Mouse (Mus musculus) midbrain, embryonic 12.5 days (tissue): ENCODE measurements at regions not wholly inside any gene's neighbourhood (a gene's known extent, or its start where the extent isn't known, plus 50 kb on each side); places are given as distances from the start of the nearest gene placed in this dataset.

Experiments
- ATAC-seq: fragments of 200-750 bp; cut with Nextera tagmentation; 2 replicates; pipeline ENCODE4 v1.8.0; 2017; ENCODE audit warnings: low read depth, moderate TSS enrichment, moderate library complexity; ENCODE audit not compliant: low FRiP score
- H3K27ac ChIP-seq: fragments of 300-500 bp; sonication (generic); replicated peaks from 2 replicates; pipeline ENCODE4 v1.5.1; 2016; ENCODE audit warnings: mild to moderate bottlenecking
- H3K27me3 ChIP-seq: fragments of 300-500 bp; sonication (generic); 2 replicates; pipeline ENCODE4 v1.6.1; 2016; ENCODE audit warnings: mild to moderate bottlenecking
- H3K36me3 ChIP-seq: fragments of 300-500 bp; sonication (generic); 2 replicates; pipeline ENCODE4 v1.6.1; 2016
- H3K4me1 ChIP-seq: fragments of 300-500 bp; sonication (generic); 2 replicates; pipeline ENCODE4 v1.6.1; 2016
- H3K4me2 ChIP-seq: fragments of 300-500 bp; sonication (generic); replicated peaks from 2 replicates; pipeline ENCODE4 v1.6.1; 2016; ENCODE audit warnings: mild to moderate bottlenecking, moderate library complexity
- H3K4me3 ChIP-seq: fragments of 300-500 bp; sonication (generic); 2 replicates; pipeline ENCODE4 v1.5.1; 2016; ENCODE audit warnings: mild to moderate bottlenecking
- H3K9ac ChIP-seq: fragments of 300-500 bp; sonication (generic); replicated peaks from 2 replicates; pipeline ENCODE4 v1.6.1; 2016; ENCODE audit warnings: mild to moderate bottlenecking, moderate library complexity
- H3K9me3 ChIP-seq: fragments of 300-500 bp; sonication (generic); 2 replicates; pipeline ENCODE4 v1.6.1; 2016; ENCODE audit warnings: mild to moderate bottlenecking
- WGBS: fragments of 180-500 bp; shearing (Covaris S2); methylation state at CpG from one replicate; pipeline ENCODE4 v1.1.7; 2016; 5-methylcytosine and 5-hydroxymethylcytosine counted together

DNA sequence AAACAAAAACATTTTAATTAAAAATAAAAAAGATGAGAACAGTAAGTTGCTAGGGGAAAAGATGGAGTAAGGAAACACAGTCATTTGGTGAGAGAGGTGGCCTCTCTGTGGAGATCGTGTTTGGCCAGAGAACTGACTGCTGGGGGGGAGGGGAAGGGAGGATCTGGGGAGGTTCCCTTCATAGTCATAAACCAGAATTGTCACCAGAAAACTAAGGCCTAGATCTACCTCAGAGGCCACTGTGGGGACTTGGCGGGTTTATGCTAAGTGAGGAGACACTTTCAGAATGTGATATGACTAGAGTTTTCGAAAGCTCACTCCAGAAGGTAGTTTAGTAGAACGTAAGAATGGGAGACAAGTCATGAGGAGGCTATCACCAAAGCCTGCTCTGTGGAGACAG lies 339.4 kb upstream of the Rnaseh2b start:
- WGBS: 96% methylated on average over 4 of the region's 4 CpGs
- H3K4me3 ChIP-seq: no peak overlapping the region
- no peak for ATAC-seq
- no peaks in the 10 kb centered on the region for H3K27me3 ChIP-seq
- H3K36me3 ChIP-seq: no peaks in the 10 kb centered on the region
- no peak overlapping the region for H3K4me2 ChIP-seq
- H3K9me3 ChIP-seq: no peaks in the 10 kb centered on the region
- no peak overlapping the region for H3K9ac ChIP-seq
- H3K27ac ChIP-seq: no peak overlapping the region
- H3K4me1 ChIP-seq: peaks cover 9% of the 10 kb centered on the region

GRCm38 (mm10) chr14:61955416-61955815 lies 337.0 kb upstream of the Rnaseh2b start:
- Histone ChIP-seq H3K4me3 (no peak overlapping the region), H3K4me1 (no peaks in the 10 kb centered on the region), H3K36me3 (no peaks in the 10 kb centered on the region), H3K27me3 (no peaks in the 10 kb centered on the region), H3K4me2 (no peak overlapping the region), H3K9me3 (no peaks in the 10 kb centered on the region), H3K27ac (no peak overlapping the region), H3K9ac (no peak overlapping the region)
- no peak for ATAC-seq

GRCm38 (mm10) chr14:61960243-61960957 lies 332.0 kb upstream of the Rnaseh2b start:
- no peak overlapping the region for H3K4me2 ChIP-seq
- 74% methylated on average over 4 of the region's 4 CpGs for WGBS

GRCm38 (mm10) chr14:61968467-61968866 lies 323.9 kb upstream of the Rnaseh2b start:
- ATAC-seq: no peak
- Histone ChIP-seq H3K9ac (no peak overlapping the region), H3K4me3 (no peak overlapping the region)

More at GRCm38 (mm10) chr14:61960243-61960957, 332.0 kb upstream of the Rnaseh2b start:
- H3K36me3 ChIP-seq: no peaks in the 10 kb centered on the region
- H3K27ac ChIP-seq: no peak overlapping the region
- H3K9ac ChIP-seq: no peak overlapping the region
- no peak overlapping the region for H3K4me3 ChIP-seq
- no peaks in the 10 kb centered on the region for H3K4me1 ChIP-seq
- no peaks in the 10 kb centered on the region for H3K27me3 ChIP-seq
- no peaks in the 10 kb centered on the region for H3K9me3 ChIP-seq
- ATAC-seq: no peak

GRCm38 (mm10) chr14:61968957-61969535 lies 323.3 kb upstream of the Rnaseh2b start:
- no peak overlapping the region for H3K9ac ChIP-seq
- no peak overlapping the region for H3K4me3 ChIP-seq
- no peaks in the 10 kb centered on the region; the same call in 1 of the 2 replicates for H3K27me3 ChIP-seq
- H3K36me3 ChIP-seq: no peaks in the 10 kb centered on the region
- 83% methylated on average over 5 of the region's 5 CpGs for WGBS
- no peaks in the 10 kb centered on the region for H3K9me3 ChIP-seq
- no peak for ATAC-seq
- H3K4me2 ChIP-seq: no peak overlapping the region
- H3K27ac ChIP-seq: no peak overlapping the region
- no peaks in the 10 kb centered on the region for H3K4me1 ChIP-seq

More at GRCm38 (mm10) chr14:61968467-61968866, 323.9 kb upstream of the Rnaseh2b start:
- H3K9me3 ChIP-seq: no peaks in the 10 kb centered on the region
- H3K36me3 ChIP-seq: no peaks in the 10 kb centered on the region
- 96% methylated on average over 1 of the region's 1 CpGs for WGBS
- no peaks in the 10 kb centered on the region for H3K27me3 ChIP-seq
- no peak overlapping the region for H3K27ac ChIP-seq
- H3K4me2 ChIP-seq: no peak overlapping the region
- H3K4me1 ChIP-seq: no peaks in the 10 kb centered on the region

- no peak overlapping the region for H3K4me2 ChIP-seq
- H3K27me3 ChIP-seq: no peaks in the 10 kb centered on the region; the same call in 1 of the 2 replicates
- H3K4me3 ChIP-seq: no peak overlapping the region
- no peaks in the 10 kb centered on the region for H3K9me3 ChIP-seq
- H3K36me3 ChIP-seq: no peaks in the 10 kb centered on the region
- 93% methylated on average over 3 of the region's 3 CpGs for WGBS
- H3K4me1 ChIP-seq: no peaks in the 10 kb centered on the region
- no peak for ATAC-seq
- no peak overlapping the region for H3K27ac ChIP-seq
- no peak overlapping the region for H3K9ac ChIP-seq
Observed at GRCm38 (mm10) chr14:61970591-61970990, 321.8 kb upstream of the Rnaseh2b start.

DNA sequence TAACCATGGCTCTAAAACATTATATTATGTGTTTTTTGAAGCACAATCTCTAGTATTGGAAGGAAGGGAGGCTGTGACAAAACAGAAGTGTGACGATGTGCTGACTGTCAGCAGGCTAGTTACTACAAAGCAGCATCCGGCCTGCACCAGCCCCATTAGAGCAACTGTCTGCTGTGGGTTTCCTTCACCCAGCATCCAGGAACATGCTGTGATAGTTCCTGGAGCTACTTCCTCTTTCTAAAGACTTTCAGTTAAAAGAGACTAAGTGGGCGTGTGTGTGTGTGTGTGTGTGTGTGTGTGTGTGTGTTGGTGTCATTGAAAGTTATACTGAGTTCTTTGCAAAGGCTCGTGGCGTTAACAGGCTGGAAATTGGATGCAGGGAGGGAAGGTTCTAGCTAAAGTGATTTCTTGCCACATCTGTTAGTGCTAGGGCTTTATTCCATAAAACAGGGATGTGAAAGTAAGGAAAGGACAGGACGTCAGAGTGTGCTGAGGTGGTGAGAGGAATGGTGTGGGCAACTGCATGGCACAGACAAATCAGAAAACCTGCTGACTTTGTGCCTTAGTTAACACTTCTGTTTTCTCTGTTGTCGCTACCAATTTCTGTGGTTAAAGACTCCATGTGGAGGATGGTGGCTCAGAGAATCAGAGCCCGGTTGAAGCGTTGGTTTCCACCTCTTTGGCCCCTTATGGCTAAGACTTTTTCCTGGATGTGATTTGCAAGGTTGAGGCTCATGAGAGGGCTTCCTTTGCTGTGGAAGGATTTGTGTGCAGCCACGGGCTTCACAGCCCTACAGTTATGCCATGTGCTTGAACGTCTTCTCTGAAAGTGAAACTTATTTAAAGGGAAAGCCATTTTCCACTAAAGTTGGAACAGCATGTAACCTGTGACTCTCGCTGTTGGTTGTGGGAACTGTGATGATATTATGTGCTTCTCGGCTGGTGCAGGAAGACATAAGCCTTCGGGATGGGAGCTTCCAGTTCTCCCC lies 321.0 kb upstream of the Rnaseh2b start:
- H3K9me3 ChIP-seq: no peaks in the 10 kb centered on the region
- no peak overlapping the region for H3K27ac ChIP-seq
- no peaks in the 10 kb centered on the region; the same call in 1 of the 2 replicates for H3K27me3 ChIP-seq
- no peak overlapping the region for H3K9ac ChIP-seq
- 87% methylated on average over 14 of the region's 14 CpGs for WGBS
- no peaks in the 10 kb centered on the region for H3K4me1 ChIP-seq
- no peak overlapping the region for H3K4me3 ChIP-seq
- ATAC-seq: no peak
- H3K36me3 ChIP-seq: no peaks in the 10 kb centered on the region
- no peak overlapping the region for H3K4me2 ChIP-seq

GRCm38 (mm10) chr14:61975301-61975732 lies 317.1 kb upstream of the Rnaseh2b start:
- Histone ChIP-seq H3K4me2 (no peak overlapping the region), H3K27ac (no peak overlapping the region), H3K36me3 (no peaks in the 10 kb centered on the region), H3K9me3 (no peaks in the 10 kb centered on the region), H3K4me1 (no peaks in the 10 kb centered on the region), H3K9ac (no peak overlapping the region), H3K27me3 (no peaks in the 10 kb centered on the region; the same call in 1 of the 2 replicates), H3K4me3 (no peak overlapping the region)
- 46% methylated on average over 6 of the region's 6 CpGs for WGBS
- no peak for ATAC-seq

DNA sequence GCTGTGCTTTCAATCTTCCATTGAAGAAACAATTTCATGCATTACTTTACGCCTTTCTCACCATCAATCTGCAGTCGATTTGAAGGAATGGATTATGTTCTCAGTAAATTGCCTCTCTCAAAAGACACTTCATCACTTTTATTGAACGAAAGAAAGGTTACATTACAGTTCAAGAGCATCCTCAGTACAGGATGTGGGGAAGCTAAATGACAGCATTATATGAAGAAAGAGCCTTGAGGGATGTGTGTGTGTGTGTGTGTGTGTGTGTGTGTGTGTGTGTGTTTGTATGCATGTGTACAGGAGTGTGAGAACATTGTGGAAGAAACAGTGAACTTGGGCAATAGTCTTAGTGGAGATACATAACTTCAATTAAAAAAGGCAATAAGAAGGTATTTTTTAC lies 311.8 kb upstream of the Rnaseh2b start:
- Histone ChIP-seq H3K9ac (no peak overlapping the region), H3K27ac (no peak overlapping the region), H3K27me3 (no peaks in the 10 kb centered on the region), H3K4me2 (no peak overlapping the region), H3K36me3 (no peaks in the 10 kb centered on the region), H3K4me1 (no peaks in the 10 kb centered on the region), H3K4me3 (no peak overlapping the region), H3K9me3 (no peaks in the 10 kb centered on the region)
- WGBS: 71% methylated on average over 3 of the region's 3 CpGs
- no peak for ATAC-seq

DNA sequence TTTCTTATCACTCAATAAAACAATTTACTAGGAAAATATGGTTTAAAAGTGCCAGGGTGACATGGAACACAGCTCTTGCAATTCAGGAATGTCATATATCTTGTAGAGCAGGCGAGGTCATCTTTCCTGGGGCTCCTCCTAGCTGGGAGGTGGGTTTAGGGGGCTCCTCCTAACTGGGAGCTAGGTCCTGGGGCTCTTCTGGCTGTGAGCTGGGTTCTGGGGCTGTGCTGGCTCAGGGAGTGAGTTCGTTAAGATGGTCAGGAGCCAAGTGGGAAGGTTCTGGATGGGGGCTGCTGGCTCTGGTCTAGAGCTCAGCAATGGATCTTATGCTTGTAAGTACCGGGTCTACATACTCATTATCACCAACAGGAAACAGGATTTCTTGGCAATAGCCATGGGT lies 306.8 kb upstream of the Rnaseh2b start:
- no peak overlapping the region for H3K27ac ChIP-seq
- no peak overlapping the region for H3K4me3 ChIP-seq
- no peak for ATAC-seq
- H3K27me3 ChIP-seq: no peaks in the 10 kb centered on the region
- H3K4me1 ChIP-seq: no peaks in the 10 kb centered on the region
- H3K9me3 ChIP-seq: no peaks in the 10 kb centered on the region
- H3K4me2 ChIP-seq: no peak overlapping the region
- H3K36me3 ChIP-seq: no peaks in the 10 kb centered on the region
- WGBS: 82% methylated on average over 3 of the region's 3 CpGs
- H3K9ac ChIP-seq: no peak overlapping the region

GRCm38 (mm10) chr14:61986203-61986602 lies 306.2 kb upstream of the Rnaseh2b start:
- Histone ChIP-seq H3K9me3 (no peaks in the 10 kb centered on the region), H3K36me3 (no peaks in the 10 kb centered on the region), H3K4me1 (no peaks in the 10 kb centered on the region), H3K27me3 (no peaks in the 10 kb centered on the region), H3K9ac (no peak overlapping the region), H3K4me3 (no peak overlapping the region), H3K27ac (no peak overlapping the region), H3K4me2 (no peak overlapping the region)
- no peak for ATAC-seq
- WGBS: 92% methylated on average over 13 of the region's 13 CpGs

- Histone ChIP-seq H3K9me3 (no peaks in the 10 kb centered on the region), H3K27ac (no peak overlapping the region), H3K36me3 (no peaks in the 10 kb centered on the region), H3K9ac (no peak overlapping the region), H3K27me3 (no peaks in the 10 kb centered on the region), H3K4me2 (no peak overlapping the region), H3K4me1 (no peaks in the 10 kb centered on the region), H3K4me3 (no peak overlapping the region)
- WGBS: 88% methylated on average over 1 of the region's 1 CpGs
- ATAC-seq: no peak
Observed at GRCm38 (mm10) chr14:61995253-61995652, 297.1 kb upstream of the Rnaseh2b start.
